Mouse (Mus musculus) bone marrow, adult 2 months (tissue): ENCODE measurements around the gene Maco1. TPM values are rescaled to one million over a fixed set of nuclear protein-coding genes. Genes with fewer than 3 reads are reported as not detected.
"Not testable (repeated sequence)": the region's sequence is repeated elsewhere in the genome, so short reads cannot be mapped to it uniquely, and the experiment has no call there.

Experiments used
- H3K27ac ChIP-seq: fragments of 200-500 bp; 2 replicates; pipeline ENCODE4 v1.5.1; 2012; ENCODE audit warnings: low read depth, mild to moderate bottlenecking, control low read depth, inconsistent platforms, low read length; ENCODE audit not compliant: control insufficient read depth, poor library complexity, insufficient read depth
- H3K4me1 ChIP-seq: fragments of 200-500 bp; 2 replicates; pipeline ENCODE4 v1.6.1; 2011; ENCODE audit warnings: low read length; ENCODE audit not compliant: control insufficient read depth, insufficient read depth
- H3K4me3 ChIP-seq: fragments of 200-500 bp; replicated peaks from 2 replicates; pipeline ENCODE3; 2011; ENCODE audit warnings: mild to moderate bottlenecking, low read depth, low read length, control low read depth; ENCODE audit not compliant: control insufficient read depth
- CTCF ChIP-seq: fragments of 200-500 bp; IDR thresholded peaks from 2 replicates; pipeline ENCODE4 v1.5.1; 2011; ENCODE audit warnings: low read length, control low read depth; ENCODE audit not compliant: control insufficient read depth, insufficient read depth
- POLR2A ChIP-seq: fragments of 200-500 bp; IDR thresholded peaks from 2 replicates; pipeline ENCODE4 v1.6.1; 2011; ENCODE audit warnings: low read depth, mild to moderate bottlenecking, control low read depth, low read length, borderline replicate concordance; ENCODE audit not compliant: control insufficient read depth
- WGBS: fragments of 180-500 bp; shearing (Covaris S2); methylation state at CpG from one replicate; pipeline ENCODE4 v1.1.7; 2018; 5-methylcytosine and 5-hydroxymethylcytosine counted together
- polyA plus RNA-seq: library from polyadenylated mRNA; stranded (reverse); fragments of >200 nt; gene quantifications from 2 replicates; pipeline ENCODE4 v1.2.4, GENCODE M21; 2011; ENCODE audit warnings: low replicate concordance; ENCODE audit not compliant: missing spikeins, insufficient read depth, insufficient read length

Gene Maco1
- polyA plus RNA-seq, 1 experiment = 24.3 TPM

DNA sequence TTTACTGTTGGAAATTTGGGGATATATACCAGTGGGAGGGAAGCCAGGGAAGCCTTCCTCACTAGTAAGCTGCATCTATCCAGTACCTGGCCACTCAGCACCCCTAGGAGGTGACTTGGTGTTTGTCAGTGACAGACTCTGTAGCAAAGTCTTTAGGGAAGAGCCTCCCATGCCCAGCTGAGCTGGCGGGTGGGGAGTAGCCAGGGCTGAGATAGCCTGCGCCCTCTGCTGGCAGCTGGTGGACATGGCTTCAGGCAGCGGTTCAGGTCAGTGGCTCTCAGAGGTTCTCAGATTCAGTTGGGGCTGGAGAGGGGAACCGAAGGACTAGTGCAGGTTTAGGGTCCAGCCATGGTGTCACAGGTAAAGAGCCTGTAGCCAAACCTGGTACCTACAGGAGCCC, 53.9 kb downstream of the Maco1 start:
- Histone ChIP-seq H3K27ac (no peak overlapping the region), H3K4me1 (peaks cover 4% of the 10 kb centered on the region; the same call in 1 of the 2 replicates), H3K4me3 (no peak overlapping the region)
- WGBS = 0% methylated on average over 4 of the region's 4 CpGs
- TF ChIP-seq POLR2A (no peak), CTCF (peak; percentile 97)

DNA sequence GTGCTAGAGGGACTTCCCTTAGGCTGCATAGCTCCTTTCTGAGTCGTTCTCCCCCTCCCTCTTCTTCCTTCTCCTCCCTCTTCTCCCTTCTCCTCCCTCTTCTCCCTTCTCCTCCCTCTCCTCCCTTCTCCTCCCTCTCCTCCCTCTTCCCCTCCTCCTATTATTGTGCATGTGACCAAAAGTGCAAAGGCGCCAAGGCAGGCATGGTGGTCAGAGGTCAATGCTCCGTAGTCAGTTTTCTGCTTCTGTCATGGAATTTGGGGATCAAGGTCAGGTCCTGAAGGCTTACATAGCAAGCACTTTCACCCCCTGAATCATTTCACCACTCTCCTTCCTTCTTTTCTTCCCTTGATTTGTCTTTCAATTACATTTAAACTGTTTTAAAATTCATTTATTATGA, 54.3 kb downstream of the Maco1 start:
- no peak for TF ChIP-seq POLR2A
- no peak for TF ChIP-seq CTCF
- no peak overlapping the region for H3K4me3 ChIP-seq
- H3K27ac ChIP-seq = no peak overlapping the region
- H3K4me1 ChIP-seq = peaks cover 4% of the 10 kb centered on the region; the same call in 1 of the 2 replicates
- 53% methylated on average over 3 of the region's 3 CpGs for WGBS

DNA sequence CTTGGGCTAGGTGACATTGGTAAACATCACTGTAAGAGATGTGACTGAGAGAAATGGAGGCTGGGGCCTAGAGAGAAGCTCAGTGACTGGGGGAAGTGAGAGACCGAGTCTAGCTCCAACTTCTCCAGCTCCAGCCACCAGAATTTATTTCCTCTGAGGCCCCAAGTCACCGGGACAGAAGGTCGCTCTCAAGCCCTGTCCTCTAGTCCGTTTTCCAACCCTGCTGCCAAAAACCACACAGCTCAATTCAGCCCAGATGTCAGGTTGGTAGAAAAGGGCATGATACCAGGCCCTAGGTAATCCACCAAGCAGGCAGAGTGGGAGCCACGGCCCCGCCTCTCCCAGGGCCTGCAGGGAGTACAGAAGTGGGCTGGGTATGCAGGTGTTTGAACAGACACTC, 55.5 kb downstream of the Maco1 start:
- Histone ChIP-seq H3K4me3 (no peak overlapping the region), H3K27ac (no peak overlapping the region), H3K4me1 (peaks cover 4% of the 10 kb centered on the region; the same call in 1 of the 2 replicates)
- no peak for TF ChIP-seq CTCF
- TF ChIP-seq POLR2A = no peak
- WGBS = 71% methylated on average over 6 of the region's 6 CpGs

- Histone ChIP-seq H3K4me3 (no peak overlapping the region), H3K4me1 (peaks cover 4% of the 10 kb centered on the region; the same call in 1 of the 2 replicates), H3K27ac (no peak overlapping the region)
- 26% methylated on average over 7 of the region's 7 CpGs for WGBS
- TF ChIP-seq CTCF = no peak
- no peak for TF ChIP-seq POLR2A
Observed at GRCm38 (mm10) chr4:134796581-134797361, 56.4 kb downstream of the Maco1 start.

- 43% methylated on average over 5 of the region's 5 CpGs for WGBS
- H3K4me3 ChIP-seq = no peak overlapping the region
- no peak for TF ChIP-seq POLR2A
- no peak overlapping the region for H3K27ac ChIP-seq
- peaks cover 4% of the 10 kb centered on the region; the same call in 1 of the 2 replicates for H3K4me1 ChIP-seq
Observed at GRCm38 (mm10) chr4:134795819-134796485, 57.2 kb downstream of the Maco1 start.

DNA sequence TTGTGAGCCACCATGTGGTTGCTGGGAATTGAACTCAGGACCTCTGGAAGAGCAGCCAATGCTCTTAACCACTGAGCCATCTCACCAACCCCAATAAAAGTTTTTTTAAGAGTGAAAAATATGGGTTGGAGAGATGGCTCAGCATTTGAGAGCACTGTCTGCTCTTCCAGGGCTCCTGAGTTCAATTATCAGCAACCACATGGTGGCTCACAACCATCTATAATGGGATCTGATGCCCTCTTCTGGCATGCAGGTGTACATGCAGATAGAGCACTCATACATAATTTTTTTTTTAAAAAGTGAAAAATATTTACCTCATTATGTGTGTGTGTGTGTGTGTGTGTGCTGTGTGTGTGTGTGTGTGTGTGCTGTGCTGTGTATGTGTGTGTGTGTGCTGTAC, 58.2 kb downstream of the Maco1 start:
- not testable (repeated sequence) for H3K27ac ChIP-seq, H3K4me1 ChIP-seq, H3K4me3 ChIP-seq

GRCm38 (mm10) chr4:134793213-134793956, 59.8 kb downstream of the Maco1 start:
- WGBS = 32% methylated on average over 10 of the region's 10 CpGs
- Histone ChIP-seq H3K4me3 (no peak overlapping the region), H3K4me1 (peaks cover 4% of the 10 kb centered on the region; the same call in 1 of the 2 replicates), H3K27ac (no peak overlapping the region)
- TF ChIP-seq POLR2A = no peak
- TF ChIP-seq CTCF = 0 out of 2 replicates have a peak, but pooled peaks have one; percentile 11

GRCm38 (mm10) chr4:134791731-134792130, 61.4 kb downstream of the Maco1 start:
- WGBS = 79% methylated on average over 6 of the region's 6 CpGs
- no peak for TF ChIP-seq POLR2A
- no peak for TF ChIP-seq CTCF

More at GRCm38 (mm10) chr4:134791731-134792130, 61.4 kb downstream of the Maco1 start:
- Histone ChIP-seq H3K4me3 (no peak overlapping the region), H3K4me1 (peaks cover 4% of the 10 kb centered on the region; the same call in 1 of the 2 replicates), H3K27ac (no peak overlapping the region)
